Mouse (Mus musculus): ENCODE data around the gene Foxo3.
A peak's percentile ranks its signal among the peaks of the same experiment; 100 is the strongest.

The Foxo3 gene

DNA sequence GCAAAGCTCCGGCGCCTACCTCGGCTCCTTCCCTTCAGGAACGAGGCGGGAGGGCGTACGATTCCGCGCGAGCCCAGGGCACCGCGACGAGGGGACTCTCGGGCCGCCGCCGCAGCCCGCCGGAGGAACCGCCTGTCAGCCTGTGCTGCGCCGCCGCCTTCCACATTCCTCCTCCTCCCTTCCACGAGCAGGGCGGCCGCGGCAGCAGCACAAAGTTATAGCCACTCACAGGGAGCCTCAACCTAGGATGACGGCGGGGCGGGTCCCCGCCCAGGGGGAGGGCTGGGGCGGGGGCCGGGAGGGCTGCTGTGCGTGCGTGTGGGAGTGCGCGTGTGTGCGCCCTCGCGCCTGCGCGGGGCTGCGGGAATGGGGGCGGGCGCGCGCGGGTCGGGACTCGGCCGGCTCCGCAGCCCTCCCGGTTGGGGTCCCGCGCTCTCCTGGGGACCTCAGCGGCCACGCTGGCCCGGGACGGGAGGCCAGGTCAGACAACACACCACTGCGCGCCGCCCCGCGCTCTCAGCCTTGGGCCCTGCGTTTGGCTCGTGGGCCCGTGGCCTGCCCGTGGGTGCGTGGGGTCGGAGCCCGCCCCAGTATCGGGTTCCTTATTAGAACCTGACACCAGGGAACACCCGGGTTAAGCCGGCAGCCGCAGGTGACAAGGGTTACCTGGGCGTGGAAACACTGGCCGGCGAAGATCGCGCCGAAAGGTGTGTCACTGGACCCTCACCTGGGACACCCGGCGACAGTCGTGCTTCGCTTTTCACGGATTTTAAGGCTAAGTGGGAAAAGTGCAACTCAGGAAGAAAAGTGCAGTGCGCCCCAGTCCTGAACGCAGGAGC lies at the start of gene Foxo3:
Foxo3 (minus strand) TSS at position 249 of the 839 bp plus-strand sequence.
- peak; percentile 93 for DNase-seq (ENCODE audit: extremely low read depth, insufficient read length, low spot score)

DNA sequence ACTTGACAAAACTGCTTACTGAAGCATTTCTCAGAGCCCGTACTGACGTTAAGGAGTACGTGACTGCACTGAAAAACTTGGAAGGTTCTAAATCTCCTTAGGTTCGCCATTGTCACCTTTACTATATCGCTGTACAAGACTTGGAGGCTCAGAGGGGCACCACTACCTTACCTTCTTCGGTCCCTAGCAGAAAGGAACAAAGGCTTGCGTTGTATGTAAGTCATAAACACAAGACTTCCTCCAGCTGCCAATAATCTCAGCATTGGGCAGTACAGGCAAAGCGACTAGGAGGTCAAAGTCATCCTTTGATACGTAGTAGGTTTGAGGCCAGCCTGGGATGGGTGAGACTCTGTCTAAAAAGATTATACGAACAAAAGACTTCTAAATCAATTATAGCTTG lies 48.8 kb upstream of the Foxo3 start:
- DNase-seq (ENCODE audit: extremely low read depth, insufficient read length, low spot score), result no peak

DNA sequence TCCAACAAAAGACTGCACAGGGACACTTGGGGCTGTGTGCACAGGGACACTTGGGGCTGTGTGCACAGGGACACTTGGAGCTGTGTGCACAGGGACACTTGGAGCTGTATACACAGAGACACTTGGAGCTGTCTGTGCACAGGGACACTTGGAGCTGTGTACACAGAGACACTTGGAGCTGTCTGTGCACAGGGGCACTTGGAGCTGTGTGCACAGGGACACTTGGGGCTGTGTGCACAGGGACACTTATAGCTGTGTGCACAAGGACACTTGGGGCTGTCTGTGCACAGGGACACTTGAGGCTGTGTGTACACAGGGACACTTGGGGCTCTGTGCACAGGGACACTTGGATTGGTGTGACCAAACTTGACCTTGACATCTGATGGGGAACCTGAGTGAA lies 47.4 kb upstream of the Foxo3 start:
- DNase-seq (ENCODE audit: extremely low read depth, insufficient read length, low spot score), result no peak

DNA sequence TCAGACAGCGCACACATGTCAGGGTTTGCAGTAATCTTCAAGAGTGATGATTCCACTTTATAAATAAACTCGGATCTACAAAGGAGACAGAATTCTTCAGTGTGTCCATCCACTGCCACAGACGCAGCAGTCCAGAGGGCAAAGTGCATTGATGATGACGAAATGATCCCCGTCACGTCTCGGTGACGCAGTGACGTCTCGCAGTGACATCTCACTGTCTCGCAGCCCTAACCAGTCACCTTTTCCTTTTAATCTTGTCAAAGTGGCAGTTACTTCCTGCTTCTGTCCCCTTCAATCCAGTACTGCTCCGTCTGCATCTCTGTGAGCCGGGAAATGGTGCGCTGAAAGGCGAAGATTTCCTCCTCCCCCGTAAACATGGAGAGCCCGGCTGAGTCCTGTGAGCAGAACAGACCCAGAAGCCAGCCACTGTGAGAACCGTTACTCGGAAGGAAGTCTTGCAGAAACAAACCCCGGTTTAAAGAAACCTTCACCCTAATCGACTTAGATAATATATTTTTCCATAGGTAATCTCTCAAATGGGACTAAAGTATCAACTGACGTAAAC lies 36.7 kb upstream of the Foxo3 start:
- DNase-seq (ENCODE audit: extremely low read depth, insufficient read length, low spot score), result no peak

DNA sequence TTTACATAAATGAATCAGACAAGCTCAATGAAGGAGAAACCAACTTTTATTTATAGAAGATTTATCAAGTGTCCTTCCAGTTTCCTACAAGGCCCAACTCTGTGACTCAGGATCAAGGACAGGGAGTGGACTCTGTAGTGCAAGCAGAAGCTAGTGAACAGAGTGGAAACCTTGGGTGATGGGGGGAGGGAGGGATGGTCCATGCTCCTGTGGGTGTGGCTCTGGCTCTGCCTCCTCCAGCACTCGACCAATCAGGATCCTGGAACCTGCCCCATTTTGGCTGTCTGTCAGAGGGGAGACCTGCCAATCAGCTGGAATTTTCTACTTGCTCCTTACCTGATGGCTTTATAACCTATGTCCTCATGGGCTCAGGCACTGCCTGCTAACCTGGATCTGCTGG lies 36.0 kb upstream of the Foxo3 start:
- DNase-seq (ENCODE audit: extremely low read depth, insufficient read length, low spot score), result no peak

DNA sequence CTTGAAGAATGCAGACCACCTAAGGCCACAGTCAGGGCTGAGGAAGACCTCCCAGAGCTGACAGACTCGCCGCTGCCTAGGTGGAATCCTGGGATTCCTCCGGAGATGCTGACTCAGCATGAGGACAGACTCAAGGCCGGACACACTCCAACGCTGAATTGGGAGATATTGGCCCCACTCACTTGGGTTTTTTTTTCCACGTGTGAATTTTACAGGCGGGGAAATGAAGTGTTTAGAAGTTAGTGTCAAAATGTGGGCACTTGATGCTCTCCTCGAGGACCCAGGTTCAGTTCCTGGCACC lies 32.1 kb upstream of the Foxo3 start:
- DNase-seq (ENCODE audit: extremely low read depth, insufficient read length, low spot score), result no peak

DNA sequence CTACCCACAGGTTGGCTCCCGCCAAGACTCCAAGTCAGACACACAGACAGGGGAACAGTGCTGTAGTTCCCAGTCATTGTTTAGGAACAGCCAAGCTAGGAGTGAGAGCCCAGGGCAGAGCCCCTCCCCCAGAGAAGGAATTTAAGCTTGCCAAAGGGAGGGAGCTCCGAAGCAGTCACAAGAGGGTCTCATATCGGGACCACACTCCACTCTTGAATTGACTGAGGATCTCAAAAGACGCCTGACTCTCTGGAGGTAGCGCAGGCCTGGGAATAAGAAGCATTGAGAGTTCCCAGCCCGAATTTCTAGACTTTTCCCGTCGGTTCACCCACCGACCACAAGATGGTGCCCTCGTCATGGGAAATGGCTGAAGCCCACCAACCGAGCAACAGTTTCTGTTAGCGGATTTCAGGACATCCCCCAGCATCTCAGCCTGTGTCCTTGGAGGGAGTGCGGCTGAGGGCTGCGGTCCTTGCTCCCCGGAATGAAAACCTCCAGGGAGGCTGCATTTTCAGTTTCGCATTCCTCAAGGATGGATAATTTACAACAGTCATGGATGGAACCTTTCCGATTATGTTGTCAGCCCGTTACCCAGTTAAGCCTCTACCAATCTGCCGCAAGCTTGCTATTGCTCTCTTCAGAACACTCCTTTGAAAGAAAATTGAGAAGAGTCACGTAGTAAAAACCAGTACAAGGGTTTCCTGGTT lies 31.6 kb upstream of the Foxo3 start:
- no peak for DNase-seq (ENCODE audit: extremely low read depth, insufficient read length, low spot score)

DNA sequence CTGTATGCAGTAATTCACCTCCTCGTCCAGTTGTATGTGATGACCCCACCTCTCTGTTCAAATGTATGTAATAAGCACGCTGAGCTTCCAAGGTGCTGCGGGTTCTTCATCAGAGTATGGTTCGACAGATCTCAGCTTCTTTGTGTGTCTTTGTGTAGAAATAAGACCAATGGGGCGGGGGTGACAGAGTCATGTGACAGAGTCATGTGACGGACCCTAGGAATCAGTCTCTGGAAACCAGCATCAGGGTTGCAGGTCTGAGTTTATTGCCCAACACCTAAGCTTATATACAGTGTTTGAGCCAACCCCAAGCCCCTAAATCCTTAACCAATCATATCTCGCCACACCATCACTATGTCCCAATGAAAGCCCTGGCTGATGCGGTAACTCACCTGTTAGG lies 29.9 kb upstream of the Foxo3 start:
- no peak for DNase-seq (ENCODE audit: extremely low read depth, insufficient read length, low spot score)

DNA sequence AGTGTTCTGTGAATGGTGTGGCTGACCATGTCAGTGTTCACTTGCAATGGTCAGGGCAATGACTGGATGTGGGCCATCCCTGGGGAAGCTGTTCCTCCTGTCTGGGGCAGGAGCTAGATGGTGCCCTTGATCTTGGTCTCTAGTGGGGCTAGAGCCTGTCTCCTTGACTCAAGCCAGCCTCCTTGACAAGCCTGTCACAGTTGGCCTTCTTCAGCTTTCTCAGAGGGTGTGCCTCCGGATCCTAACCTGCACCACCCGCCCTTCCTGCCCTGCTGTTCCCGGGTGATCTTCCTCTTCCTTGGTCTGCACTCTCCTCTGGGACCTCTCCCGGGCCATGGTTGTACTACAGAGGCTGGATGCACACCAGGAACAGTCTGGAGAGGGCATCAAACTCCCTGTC lies 24.2 kb upstream of the Foxo3 start:
- no peak for DNase-seq (ENCODE audit: extremely low read depth, insufficient read length, low spot score)

DNA sequence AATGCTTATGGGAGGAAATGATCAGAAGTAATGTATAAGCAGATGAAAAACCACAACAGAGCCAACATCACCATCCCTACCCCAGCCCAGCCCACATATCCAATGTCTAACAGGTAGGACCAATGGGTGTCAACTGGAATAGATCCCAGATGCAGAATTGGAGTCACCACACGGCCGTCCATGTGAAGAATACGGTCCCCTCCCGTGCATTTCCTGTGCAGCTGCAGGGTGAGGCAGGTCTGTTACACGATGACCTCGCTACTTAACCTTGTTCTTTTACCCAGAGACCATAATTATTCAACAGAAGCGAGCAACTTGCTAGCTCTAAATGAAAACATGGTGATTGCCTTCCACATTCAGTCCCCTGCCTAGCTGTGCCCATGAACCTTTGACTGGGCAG lies 23.4 kb upstream of the Foxo3 start:
- DNase-seq (ENCODE audit: extremely low read depth, insufficient read length, low spot score), result peak; percentile 28

DNA sequence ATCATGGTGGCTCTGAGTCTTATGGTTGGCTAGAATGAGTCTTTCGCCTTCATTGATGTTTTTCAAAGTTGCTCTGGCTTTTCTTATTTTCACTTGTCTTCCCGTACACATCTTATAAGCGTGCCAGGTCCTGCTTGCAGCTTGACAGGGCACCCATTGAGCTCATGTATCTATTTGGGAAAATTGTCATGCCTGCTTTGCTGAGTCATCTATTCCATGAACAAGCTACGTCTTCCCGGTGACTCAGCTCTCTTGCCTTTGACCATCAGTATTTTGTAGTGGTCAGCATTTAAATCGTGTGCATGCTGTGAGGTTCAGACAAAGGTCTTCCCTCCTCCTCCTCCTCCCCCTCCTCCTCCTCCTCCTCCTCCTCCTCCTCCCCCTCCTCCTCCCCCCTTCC lies 22.9 kb upstream of the Foxo3 start:
- DNase-seq (ENCODE audit: extremely low read depth, insufficient read length, low spot score), result peak; percentile 36

DNA sequence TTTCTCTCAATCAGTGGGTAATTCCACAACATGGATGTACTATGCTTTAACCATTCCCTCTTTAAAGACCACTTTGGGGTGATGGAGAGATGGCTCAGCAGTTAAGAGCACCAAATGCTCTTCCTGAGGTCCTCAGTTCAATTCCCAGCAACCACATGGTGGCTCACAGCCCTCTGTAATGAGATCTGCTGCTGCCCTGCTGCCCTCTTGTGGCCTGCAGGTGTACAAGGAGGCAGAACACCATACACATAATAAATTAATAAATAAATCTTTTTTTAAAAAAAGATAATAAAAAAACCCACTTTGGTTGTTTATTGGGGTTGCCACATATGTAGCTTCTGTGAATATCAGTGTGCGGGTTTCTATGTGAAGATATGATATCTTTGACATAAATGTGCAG lies 21.4 kb upstream of the Foxo3 start:
- no peak for DNase-seq (ENCODE audit: extremely low read depth, insufficient read length, low spot score)

DNA sequence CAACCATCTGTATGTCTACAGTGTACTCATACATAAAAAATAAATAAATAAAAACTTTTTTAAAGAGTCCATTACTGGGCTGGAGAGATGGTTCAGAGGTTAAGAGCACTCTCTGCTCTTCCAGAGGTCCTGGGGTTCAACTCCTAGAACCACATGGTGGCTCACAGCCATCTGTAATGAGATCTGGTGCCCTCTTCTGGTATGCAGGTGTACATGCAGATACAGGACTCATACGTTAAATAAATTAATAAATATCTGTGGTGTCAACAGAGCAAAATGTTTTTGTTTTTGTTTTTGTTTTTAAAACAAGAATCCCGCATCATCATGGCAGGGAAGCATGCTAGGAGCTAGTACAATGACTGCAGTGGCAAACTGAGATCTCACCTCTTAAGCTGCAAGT lies 20.6 kb upstream of the Foxo3 start:
- DNase-seq (ENCODE audit: extremely low read depth, insufficient read length, low spot score), result no peak

DNA sequence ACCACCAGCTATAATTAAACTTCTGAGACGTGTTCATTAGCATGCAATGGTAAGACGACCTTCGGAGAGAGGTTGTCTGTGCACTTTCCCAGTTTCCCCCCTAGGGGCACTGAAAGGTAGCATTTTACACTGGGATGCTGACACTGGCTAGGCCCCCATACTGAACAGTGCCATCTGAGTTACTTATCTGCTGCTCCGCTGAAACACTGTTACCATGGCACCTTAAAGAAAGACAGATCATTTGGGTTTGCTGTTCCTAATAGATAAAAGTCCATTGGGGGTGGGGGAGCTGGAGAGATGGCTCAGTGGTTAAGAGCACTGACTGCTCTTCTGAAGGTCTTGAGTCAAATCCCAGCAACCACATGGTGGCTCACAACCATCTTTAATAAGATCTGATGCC lies 20.0 kb upstream of the Foxo3 start:
- DNase-seq (ENCODE audit: extremely low read depth, insufficient read length, low spot score), result no peak

DNA sequence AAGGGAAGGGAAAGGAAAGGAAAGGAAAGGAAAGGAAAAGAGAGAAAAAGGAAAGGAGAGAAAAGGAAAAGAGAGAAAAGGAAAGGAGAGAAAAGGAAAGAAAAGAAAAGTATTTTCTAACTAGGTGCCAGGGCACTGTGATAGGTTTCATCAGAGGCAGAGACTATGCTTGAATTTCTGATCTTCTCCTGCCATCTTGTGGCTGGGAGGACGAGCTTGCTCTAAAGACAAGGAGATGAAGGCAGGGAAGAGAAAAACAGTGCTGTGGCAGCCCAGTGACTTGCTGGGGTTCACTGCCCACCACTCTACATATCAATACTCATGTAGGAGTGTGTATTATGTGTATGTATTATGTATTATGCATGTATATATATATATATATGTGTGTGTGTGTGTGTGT lies 18.5 kb upstream of the Foxo3 start:
- DNase-seq (ENCODE audit: extremely low read depth, insufficient read length, low spot score), result no peak

DNA sequence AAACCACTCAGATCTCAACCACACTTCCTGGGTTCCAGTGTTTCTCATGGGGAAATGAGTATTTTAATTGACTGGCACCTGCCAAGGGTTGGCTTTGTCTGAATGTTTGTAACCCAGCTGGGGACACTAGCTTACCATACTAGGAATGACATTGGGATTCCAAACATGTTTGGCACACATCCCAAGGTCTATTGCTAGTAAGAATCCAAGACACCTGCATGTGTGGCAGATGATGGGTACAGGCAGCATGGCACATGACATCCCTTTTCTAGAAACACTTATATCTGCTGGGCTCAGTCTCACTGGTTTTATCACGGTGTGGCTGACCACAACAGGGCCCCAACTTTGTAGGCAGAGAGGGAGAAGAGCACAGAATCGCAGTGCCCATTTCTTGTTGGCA lies 17.8 kb upstream of the Foxo3 start:
- DNase-seq (ENCODE audit: extremely low read depth, insufficient read length, low spot score), result peak; percentile 30

DNA sequence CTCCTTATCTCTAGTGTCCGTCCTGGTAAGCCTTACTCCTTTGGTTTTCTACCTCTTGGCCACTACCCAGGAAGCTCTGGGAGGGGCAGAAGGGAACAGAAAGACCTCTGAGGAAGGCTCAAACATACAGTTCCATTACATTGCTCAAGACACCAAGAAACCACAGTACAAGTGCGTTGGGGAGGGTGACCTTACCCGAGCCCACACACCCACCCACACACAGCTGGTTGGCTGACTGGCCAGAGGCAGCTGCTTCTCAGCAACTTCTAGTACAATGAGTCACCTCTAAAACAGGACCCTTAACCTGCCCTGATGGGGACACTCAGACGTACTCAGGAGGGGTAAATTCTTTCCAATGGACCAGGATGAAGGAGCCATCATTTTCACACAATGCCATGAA lies 17.3 kb upstream of the Foxo3 start:
- DNase-seq (ENCODE audit: extremely low read depth, insufficient read length, low spot score), result peak; percentile 60

DNA sequence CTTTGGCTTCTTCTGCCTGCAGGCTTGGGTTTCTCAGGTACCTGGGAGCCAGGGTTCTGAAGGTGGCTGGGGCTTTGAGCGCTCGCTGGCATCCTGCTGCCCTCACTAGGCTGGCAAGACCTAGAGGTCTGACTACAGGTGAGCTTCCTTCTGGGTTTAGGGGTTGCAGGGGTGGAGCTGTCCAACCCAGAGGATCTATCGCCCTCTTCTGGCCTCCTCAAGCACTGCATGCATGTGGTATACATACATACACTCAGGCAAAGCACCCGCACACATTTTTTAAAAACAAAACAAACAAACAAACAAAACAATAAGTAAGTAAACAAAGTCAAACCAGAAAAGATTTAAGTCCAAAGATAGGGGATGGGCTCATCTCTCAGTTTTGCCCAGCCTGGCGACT lies 14.8 kb upstream of the Foxo3 start:
- DNase-seq (ENCODE audit: extremely low read depth, insufficient read length, low spot score), result no peak

DNA sequence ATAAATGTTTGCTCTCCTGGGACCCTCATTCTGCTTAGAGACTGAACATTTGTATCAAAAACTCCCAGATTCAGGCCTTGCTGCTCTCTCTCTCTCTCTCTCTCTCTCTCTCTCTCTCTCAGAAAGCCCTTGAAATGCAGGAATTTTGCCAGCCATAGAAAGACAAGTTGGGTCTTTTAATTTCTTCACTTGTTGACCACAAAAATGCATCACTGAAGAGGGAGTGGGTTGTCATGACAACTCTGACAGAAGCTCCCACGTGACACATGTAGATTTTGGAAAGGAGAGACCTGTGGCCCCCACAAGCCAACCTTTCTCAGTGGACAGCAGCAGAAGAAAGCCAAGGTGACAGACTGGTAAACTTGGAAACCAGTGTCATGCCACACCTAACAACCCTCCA lies 11.1 kb upstream of the Foxo3 start:
- peak; percentile 29 for DNase-seq (ENCODE audit: extremely low read depth, insufficient read length, low spot score)

DNA sequence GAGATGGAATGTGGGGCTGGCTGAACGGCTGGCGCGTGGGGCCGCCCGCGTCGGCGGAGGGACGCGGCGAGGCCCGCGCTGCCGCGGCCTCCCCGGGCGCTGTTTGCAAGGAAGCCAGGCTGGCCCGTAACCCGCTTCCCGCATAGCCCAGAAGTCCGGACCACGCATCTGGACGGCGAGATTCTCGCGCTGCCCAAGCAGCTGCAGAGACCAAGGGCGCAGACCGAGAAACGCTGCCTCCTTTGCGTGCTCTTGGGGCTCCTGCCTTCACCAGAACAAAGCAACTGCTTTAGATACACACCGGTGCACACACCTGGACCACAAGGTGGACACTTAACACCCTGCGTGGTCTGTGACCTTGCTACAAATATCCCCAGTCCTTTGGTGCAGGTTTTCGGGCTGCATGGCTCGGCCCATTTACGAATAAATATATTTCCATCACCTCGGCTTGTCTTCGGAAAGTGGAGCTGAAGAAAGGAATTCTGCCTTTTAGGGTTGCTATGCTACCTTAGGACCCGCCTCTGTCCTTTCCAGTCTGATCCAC lies 1.8 kb upstream of the Foxo3 start:
- DNase-seq (ENCODE audit: extremely low read depth, insufficient read length, low spot score), result no peak

DNA sequence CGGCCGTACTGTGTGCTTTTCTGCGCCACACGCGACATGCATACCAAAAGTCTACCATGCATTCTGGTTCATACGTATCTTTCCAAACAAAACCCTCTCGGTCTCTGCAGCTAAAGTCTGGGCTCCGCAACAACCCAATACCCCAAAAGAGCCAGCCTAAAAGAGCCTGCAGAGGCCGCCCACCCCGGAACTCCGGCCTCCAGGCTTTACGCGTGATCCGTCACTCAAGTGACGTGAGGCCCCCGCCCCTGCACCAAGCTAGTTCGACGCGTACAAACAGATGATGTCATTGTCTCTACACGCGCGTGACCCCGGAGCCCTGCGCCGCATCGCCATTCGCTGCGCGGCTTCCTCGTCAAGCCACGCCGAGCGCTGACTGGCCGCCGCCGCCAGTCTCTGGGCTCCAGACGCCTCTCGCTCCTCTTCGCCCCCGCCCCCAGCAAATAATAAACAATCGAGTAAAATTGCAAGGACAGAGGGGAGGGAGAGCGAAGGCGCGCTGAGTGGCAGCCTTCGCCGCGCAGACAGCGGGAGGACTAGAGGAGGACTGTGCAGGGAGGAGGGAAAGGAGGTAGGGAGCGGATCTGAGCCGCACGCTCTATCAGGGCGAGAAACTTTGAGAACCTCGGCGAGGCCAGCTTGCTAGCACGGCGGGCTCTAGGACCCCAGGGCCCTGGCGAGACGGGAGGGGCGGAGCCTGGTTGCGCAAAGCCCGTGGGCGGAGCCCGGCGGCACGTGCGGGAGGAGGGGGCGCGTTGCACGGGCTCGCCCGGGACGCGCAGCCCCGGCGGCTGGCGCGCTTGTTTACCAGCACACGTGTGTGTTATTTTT lies 1.1 kb upstream of the Foxo3 start:
- peak; percentile 98 for DNase-seq (ENCODE audit: extremely low read depth, insufficient read length, low spot score)
